Mouse (Mus musculus) adrenal gland, adult 2 months (tissue): ENCODE results near the gene Krtap5-2. TPM values are rescaled to one million over a fixed set of nuclear protein-coding genes. Genes with fewer than 3 reads are reported as not detected.
"Not testable (repeated sequence)": the region's sequence is repeated elsewhere in the genome, so short reads cannot be mapped to it uniquely, and the experiment has no call there.

Experiments used
- DNase-seq: peaks from one replicate; pipeline ENCODE4 v3.0.0; 2021
- polyA plus RNA-seq: library from polyadenylated mRNA; depleted of rRNA; stranded (reverse); fragments of >200 nt; gene quantifications from 2 replicates; pipeline ENCODE4 v1.2.3, GENCODE M21; 2012; rRNA removed
- total RNA-seq, 2 experiments: library from RNA; stranded (reverse); gene quantifications; 2 replicates each; pipeline ENCODE4 v1.2.3; 2021

The Krtap5-2 gene
- total and polyA plus RNA-seq, 3 experiments, result not detected

DNA sequence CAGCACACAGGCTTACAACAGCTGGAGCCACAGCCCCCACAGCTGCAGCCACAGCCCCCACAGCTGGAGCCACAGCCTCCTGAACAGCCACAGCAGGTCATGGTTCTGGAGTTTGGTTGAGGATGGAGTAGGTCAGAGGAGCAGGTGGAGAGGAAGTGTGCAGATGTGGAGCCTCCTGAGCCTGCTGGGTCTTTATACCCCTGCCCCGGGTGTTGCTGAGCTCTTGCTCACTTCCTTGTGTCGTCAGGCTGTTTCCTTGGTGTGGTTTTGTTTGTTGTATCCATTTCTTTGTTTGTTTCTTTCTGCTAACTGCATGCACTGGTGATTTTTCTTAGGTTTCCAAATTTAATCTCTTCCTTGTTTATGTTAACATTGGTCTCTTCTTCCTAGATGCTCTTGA is 39.9 kb downstream of the Krtap5-2 start, which contains the start of gene Gm39115:
Gene Gm39115, minus strand, starts transcription at position 101 of the 400 bp plus-strand sequence.
- not testable (repeated sequence) for DNase-seq

DNA sequence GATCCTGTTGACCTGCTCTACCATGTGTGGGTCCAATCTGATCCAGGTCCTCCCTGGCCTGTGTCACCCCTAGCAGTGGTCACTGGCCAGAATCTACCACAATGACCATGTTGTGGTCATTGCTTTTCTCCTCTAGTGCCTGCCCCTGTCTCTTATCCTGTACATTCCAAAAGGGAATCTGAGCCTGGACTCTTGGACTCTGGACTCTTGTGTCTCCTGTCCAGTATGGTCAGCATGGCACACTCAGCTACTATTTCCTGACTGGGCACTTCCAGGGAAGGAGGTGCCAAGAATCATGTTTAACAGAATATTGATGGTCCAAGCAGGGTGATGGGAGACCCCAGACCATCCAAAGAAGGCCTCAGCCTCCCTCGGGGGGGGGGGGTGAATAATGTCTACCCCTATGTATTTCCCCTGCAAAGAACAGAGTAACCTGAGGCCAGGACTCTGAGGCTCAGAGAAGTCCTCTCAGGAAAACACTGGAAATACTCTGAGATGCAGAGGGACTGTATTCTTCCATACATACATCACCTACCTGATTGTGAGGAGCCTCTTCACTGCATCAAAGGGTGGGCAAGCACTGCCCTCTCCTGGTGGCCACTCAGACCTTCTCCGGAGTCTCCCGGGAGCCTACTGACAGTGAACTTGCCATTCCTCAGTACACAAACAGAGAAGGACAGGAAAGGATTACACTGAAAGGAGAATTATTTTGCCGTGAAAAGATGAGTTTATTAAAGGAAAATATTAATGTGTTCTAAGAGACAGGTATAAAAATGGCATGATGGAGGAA is 41.4 kb downstream of the Krtap5-2 start:
- no peak for DNase-seq

DNA sequence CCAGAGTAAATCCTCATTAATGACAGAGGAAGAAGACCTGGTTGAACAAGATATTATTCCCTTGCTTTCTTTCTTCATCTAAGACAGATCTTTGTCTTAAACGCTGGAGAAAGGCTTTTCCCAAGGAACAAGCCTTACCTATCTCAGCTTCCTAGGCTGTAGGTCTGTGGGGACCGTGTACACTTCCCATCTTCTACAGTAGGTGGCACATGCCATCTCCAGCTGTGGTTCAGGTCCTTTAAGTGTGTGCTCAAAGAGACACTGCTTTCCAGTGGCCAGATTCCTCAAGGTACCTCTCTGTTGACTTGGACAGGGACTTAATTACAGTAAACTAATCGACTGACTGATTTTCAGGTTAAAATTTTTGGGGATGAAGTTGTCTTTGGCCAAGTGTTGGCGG is 47.0 kb downstream of the Krtap5-2 start:
- DNase-seq, result no peak

Other genes starting within 250 kb of the Krtap5-2 start
- 1 to 10 TPM; 3.1 to 3.8 TPM for gene Brsk2, start 226.3 kb downstream of the Krtap5-2 start, total RNA-seq
- 2.1 and 2.5 TPM in 2 replicates for gene Brsk2, start 226.3 kb downstream of the Krtap5-2 start, polyA plus RNA-seq
- gene Mob2, start 114.9 kb downstream of the Krtap5-2 start, total RNA-seq, result 10 to 100 TPM; 52.3 to 59.3 TPM
- gene Mob2, start 114.9 kb downstream of the Krtap5-2 start, polyA plus RNA-seq, result 33.1 and 38.2 TPM in 2 replicates
- 10 to 100 TPM; 11.1 to 15.9 TPM for gene Dusp8, start 80.2 kb downstream of the Krtap5-2 start, total RNA-seq
- gene Dusp8, start 80.2 kb downstream of the Krtap5-2 start, polyA plus RNA-seq, result 10.7 and 13.2 TPM in 2 replicates
- not detected for gene Gm45618, start 55.3 kb downstream of the Krtap5-2 start, total RNA-seq
- gene Gm45618, start 55.3 kb downstream of the Krtap5-2 start, polyA plus RNA-seq, result not detected in 2 replicates
- gene Gm39115, start 40.0 kb downstream of the Krtap5-2 start, total RNA-seq, result not detected
- not detected in 2 replicates for gene Gm39115, start 40.0 kb downstream of the Krtap5-2 start, polyA plus RNA-seq
- not detected for gene Gm45337, start 31.4 kb downstream of the Krtap5-2 start, total RNA-seq
- not detected in 2 replicates for gene Gm45337, start 31.4 kb downstream of the Krtap5-2 start, polyA plus RNA-seq
- gene Gm29735, start 18.9 kb downstream of the Krtap5-2 start, total RNA-seq, result not detected
- not detected in 2 replicates for gene Gm29735, start 18.9 kb downstream of the Krtap5-2 start, polyA plus RNA-seq
- not detected for gene Gm4553, start 10.3 kb downstream of the Krtap5-2 start, total RNA-seq
- gene Gm4553, start 10.3 kb downstream of the Krtap5-2 start, polyA plus RNA-seq, result not detected in 2 replicates
- not detected for gene Gm10153, start 14.4 kb upstream of the Krtap5-2 start, total RNA-seq
- gene Gm10153, start 14.4 kb upstream of the Krtap5-2 start, polyA plus RNA-seq, result not detected in 2 replicates
- gene Krtap5-3, start 25.4 kb upstream of the Krtap5-2 start, total RNA-seq, result not detected
- not detected in 2 replicates for gene Krtap5-3, start 25.4 kb upstream of the Krtap5-2 start, polyA plus RNA-seq
- not detected for gene Gm7579, start 35.9 kb upstream of the Krtap5-2 start, total RNA-seq
- not detected in 2 replicates for gene Gm7579, start 35.9 kb upstream of the Krtap5-2 start, polyA plus RNA-seq
- gene Krtap5-5, start 54.0 kb upstream of the Krtap5-2 start, total RNA-seq, result not detected
- gene Krtap5-5, start 54.0 kb upstream of the Krtap5-2 start, polyA plus RNA-seq, result 0.11 TPM in 1 of 2 replicates, not detected in the other
- gene Gm40460, start 65.1 kb upstream of the Krtap5-2 start, total RNA-seq, result not detected
- not detected in 2 replicates for gene Gm40460, start 65.1 kb upstream of the Krtap5-2 start, polyA plus RNA-seq
- not detected for gene Gm2431, start 82.3 kb upstream of the Krtap5-2 start, total RNA-seq
- not detected in 2 replicates for gene Gm2431, start 82.3 kb upstream of the Krtap5-2 start, polyA plus RNA-seq
- not detected for gene Gm4559, start 98.4 kb upstream of the Krtap5-2 start, total RNA-seq
- not detected in 2 replicates for gene Gm4559, start 98.4 kb upstream of the Krtap5-2 start, polyA plus RNA-seq
- gene Krtap5-1, start 121.1 kb upstream of the Krtap5-2 start, total RNA-seq, result not detected
- gene Krtap5-1, start 121.1 kb upstream of the Krtap5-2 start, polyA plus RNA-seq, result not detected in 2 replicates
- not detected for gene Krtap5-4, start 127.5 kb upstream of the Krtap5-2 start, total RNA-seq
- gene Krtap5-4, start 127.5 kb upstream of the Krtap5-2 start, polyA plus RNA-seq, result not detected in 2 replicates
- gene Ifitm10, start 197.7 kb upstream of the Krtap5-2 start, total RNA-seq, result 1 to 10 TPM; 3.0 to 5.8 TPM
- gene Ifitm10, start 197.7 kb upstream of the Krtap5-2 start, polyA plus RNA-seq, result 12.0 and 15.2 TPM in 2 replicates
- 1 to 10 TPM; 2.9 to 6.9 TPM for gene Gm49369, start 206.7 kb upstream of the Krtap5-2 start, total RNA-seq
- not detected in 2 replicates for gene Gm49369, start 206.7 kb upstream of the Krtap5-2 start, polyA plus RNA-seq
- gene Ctsd, start 212.0 kb upstream of the Krtap5-2 start, total RNA-seq, result 1,000 to 10,000 TPM in 1 of 2 experiments, 100 to 1,000 TPM in 1; 904 to 1,338 TPM
- gene Ctsd, start 212.0 kb upstream of the Krtap5-2 start, polyA plus RNA-seq, result 889 and 996 TPM in 2 replicates